Mouse (Mus musculus): ENCODE measurements around the gene Upk2. TPM values are rescaled to one million over a fixed set of nuclear protein-coding genes. Genes with fewer than 3 reads are reported as not detected.

The Upk2 gene
- not detected for total RNA-seq (2021)

GRCm38 (mm10) chr9:44454891-44455220, at the start of gene Upk2:
Gene Upk2, minus strand, starts transcription at chr9:44454976.
- DNase-seq (ENCODE audit: low spot score in 2 of 2): no peak
- intact Hi-C loops (cut with DNase I): loop anchor here (1.0 kb wide), 2 partner anchors 47 to 197 kb away; no protein-coding TSS in a partner anchor

- DNase-seq (ENCODE audit: low spot score in 2 of 2): peak; percentile 84
- intact Hi-C loops (cut with DNase I): loop anchor here (1.0 kb wide), 1 partner anchor 48 kb away; the partner anchor contains the start of gene Upk2
These were observed 47.2 kb upstream of the Upk2 start for GRCm38 (mm10) chr9:44502006-44502405.

DNA sequence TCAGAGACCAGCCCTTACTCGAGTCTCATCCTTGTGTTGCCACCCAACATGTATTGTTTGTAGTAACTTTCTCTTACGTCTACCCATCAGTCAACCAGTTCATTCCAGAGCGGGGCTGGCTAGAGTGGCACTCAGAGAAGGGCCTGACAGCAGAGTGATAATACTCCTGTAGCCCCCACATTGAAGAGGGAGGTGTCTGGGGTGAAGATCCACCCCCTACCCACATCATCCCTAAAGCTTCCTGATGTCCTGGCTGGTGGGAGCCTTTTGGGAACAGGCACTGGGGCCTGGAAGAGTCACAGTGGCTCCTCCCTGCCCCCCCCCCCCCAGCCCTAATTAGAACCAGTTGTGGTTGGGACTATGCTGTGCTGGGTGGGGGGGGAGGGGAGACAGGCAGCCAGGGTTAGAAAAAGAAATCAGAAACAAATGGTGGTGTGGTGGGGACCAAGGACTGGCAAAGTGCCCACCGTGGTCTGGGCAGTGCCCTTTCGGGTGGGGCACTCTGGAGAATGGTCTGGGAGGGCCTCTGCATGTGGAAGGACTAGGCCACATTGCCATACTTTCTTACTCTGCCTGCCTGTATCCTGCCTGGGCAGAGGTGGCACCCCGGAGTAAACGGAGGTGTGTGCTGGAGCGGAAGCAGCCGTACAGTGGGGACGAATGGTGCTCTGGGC, 46.6 kb upstream of the Upk2 start:
- intact Hi-C loops (cut with DNase I): no loop called here
- no peak for DNase-seq (ENCODE audit: low spot score in 2 of 2)

- no peak for DNase-seq (ENCODE audit: low spot score in 2 of 2)
- intact Hi-C loops (cut with DNase I): no loop called here
These were observed 45.9 kb upstream of the Upk2 start for GRCm38 (mm10) chr9:44500638-44501175.

- DNase-seq (ENCODE audit: low spot score in 2 of 2): no peak
- intact Hi-C loops (cut with DNase I): no loop called here
These were observed 45.4 kb upstream of the Upk2 start for GRCm38 (mm10) chr9:44500163-44500533.

DNA sequence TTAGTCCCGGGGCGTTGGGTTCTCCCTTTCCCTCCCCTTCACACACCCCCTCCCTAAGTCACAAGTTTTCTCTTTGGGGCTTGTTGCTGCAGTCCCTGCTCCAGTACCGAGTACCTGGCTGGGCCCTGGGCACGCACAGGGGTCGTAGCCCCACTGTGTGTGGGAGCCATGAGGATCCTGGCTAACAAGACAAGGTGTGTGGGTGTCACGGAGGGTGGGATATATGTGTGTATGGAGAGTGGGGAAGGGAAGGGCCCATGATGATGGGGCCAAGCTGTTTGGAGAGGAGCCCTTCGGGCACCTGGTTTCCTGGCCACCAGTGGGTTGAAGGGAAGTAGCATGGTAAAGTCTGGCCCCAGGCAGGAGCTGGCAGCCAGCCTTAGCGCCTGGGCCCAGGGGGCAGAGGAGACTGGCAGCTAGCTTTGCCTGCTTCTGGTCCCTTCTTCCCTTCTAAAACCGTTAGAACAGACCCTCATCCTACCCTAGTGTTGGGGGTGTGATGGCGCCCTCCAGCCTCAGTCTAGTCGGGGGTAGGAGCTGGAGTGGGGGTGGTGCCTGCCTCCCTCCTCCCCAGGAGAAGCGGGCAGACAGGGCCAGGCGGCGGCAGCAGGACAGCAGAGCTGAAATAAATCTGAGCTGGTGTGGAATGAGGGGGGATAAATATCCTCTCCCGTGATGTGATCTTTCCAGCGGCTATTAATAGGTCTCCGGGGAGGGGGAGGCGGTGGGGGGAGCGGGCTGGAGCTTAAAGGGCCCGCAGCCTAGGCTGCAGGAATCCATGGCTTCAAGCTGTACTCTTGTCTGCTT, 44.8 kb upstream of the Upk2 start:
- no peak for DNase-seq (ENCODE audit: low spot score in 2 of 2)
- intact Hi-C loops (cut with DNase I): no loop called here

- DNase-seq (ENCODE audit: low spot score in 2 of 2): peak; percentile 60 to 69
- intact Hi-C loops (cut with DNase I): loop anchor here (1.0 kb wide), 1 partner anchor 16 kb away; the partner anchor contains the start of gene Bcl9l
These were observed 43.9 kb upstream of the Upk2 start for GRCm38 (mm10) chr9:44498421-44499355.

DNA sequence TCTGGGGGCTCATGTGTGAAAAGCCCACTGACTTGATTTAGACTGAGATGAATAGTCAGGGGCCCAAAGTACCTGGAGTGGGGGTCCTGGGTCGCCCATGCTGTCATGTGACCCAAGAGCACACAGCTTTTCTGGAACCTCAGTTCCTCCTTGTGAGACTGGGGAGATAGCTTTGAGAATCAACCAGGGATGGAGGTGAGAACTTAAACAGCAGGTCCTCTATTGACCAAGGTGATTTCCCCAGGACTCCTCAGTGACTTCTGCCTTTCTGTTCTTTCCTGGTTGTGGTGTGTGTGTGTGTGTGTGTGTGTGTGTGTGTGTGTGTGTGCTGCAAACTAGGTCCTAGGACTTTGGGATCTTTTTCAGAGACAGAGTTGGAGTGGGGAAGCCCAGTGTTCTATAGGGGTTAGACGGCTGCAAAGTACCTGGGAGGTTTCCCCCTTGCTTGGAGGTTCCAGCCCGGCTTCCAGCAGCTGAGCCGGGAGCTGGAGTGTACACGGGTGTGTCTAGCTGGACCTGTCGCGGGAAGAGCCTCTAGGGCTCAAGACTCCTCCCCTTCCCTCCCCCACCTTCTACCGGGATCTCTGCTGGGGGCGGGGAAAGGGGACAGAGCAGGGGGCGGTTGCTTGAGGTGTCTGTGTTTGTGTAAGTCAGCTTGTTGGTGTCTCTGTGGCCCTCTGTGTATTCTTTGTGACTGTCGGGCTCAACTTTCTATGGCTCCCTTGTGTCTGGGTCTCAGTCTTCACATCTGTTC, 43.0 kb upstream of the Upk2 start:
- no peak for DNase-seq (ENCODE audit: low spot score in 2 of 2)
- intact Hi-C loops (cut with DNase I): loop anchor here (1.0 kb wide), 1 partner anchor 16 kb away; the partner anchor contains the start of gene Bcl9l

- DNase-seq (ENCODE audit: low spot score in 2 of 2): no peak
- intact Hi-C loops (cut with DNase I): no loop called here
These were observed 42.2 kb upstream of the Upk2 start for GRCm38 (mm10) chr9:44496803-44497461.

DNA sequence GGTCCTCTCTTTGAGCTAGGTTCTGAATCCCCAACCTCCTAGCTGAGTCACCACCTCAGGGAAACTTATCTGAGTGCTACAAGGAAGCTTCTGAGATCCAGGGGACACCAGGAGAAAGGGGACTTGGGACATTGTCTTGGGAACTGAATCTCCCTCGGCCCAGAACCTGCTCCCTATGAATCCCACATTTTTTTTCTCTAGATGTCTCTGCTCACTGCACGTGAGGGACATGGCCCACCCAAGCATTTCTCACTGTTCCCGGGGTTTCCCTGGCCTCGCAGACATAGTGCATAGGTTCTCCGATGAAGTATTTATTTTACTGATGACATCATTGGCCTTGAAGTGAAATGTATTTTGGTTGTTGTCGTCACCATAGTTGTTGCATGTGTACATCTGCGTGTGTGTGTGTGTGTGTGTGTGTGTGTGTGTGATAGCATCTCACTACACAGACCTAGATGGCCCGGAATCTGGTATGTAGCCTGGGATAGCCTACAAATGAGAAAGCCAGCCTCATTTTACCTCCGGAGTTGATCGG, 41.1 kb upstream of the Upk2 start:
- DNase-seq (ENCODE audit: low spot score in 2 of 2): no peak
- intact Hi-C loops (cut with DNase I): no loop called here

DNA sequence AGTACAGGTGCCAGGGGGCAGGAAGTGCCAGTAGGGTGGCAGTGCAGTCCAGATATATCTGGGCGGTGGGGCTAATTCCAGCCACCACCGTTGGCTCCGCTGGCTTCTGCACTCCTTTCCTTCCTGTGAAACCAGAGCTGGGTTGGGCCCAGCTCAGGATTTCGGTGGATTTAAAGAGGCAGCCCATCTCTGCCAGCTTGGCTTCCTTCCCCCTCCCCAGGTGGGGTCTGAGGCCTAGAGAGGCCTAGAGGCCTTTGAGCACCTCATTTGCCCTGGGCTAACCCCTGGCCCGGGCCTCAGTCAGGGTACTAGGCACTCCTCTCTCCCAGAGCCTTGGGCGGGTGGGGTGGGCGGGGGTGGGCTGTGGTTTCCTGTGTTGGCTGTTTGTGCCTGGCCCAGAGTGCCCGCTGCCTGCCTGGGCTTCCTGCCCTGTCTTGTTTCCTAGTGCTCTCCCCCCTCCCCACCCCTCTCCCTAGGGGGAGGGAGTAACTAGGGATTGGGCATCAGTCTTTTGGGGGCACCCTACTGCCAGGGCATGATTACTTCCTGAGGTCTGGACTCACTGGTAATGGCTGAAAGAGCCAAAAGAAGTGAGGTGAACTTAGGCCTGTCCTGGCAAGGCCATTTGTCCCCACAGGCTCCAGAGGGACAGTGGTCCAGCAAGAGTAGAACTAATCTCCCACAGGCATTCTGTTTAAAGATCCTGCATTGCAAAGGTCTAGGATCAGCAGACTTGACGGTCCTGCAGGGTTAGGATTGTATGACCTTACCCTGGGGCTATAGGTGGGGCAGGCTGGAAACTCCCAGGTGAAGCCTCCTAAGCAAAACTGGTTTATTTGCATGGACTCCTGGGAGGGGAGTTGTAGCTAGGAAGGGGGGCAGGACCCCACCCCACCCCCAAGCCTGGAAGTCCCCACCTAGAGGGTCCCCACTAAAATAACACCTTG, 40.4 kb upstream of the Upk2 start:
- DNase-seq (ENCODE audit: low spot score in 2 of 2): peak; percentile 26 to 49
- intact Hi-C loops (cut with DNase I): no loop called here

DNA sequence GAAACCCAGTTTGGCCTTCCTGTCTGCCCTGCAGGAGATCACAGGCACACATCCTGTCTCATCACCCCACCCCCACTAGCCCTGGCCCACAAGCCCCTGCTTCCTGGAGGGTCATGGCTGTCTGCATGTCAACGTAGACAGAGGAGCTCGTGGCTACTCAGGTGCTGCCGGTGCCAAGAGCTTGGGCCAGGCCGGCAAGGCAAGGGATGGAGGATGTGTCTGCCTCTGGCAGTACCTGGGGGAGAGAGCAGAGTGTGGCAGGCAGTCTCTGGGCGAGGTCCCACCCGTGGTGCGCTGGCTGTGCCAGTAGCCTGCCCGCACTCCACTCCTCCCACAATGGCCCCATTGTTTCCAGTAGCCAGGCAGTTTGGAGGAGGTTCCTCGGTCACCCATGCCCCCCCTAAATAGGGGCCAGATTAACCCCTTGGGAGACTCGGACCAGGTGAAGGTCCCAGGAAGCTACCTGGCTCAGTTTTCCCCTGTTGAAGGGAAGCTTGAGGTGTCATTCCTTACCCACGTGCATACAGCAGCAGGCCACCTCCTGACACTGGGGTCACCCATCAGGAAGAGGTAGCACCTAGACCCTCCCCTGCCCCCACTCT, 39.6 kb upstream of the Upk2 start:
- DNase-seq (ENCODE audit: low spot score in 2 of 2): no peak
- intact Hi-C loops (cut with DNase I): no loop called here

DNA sequence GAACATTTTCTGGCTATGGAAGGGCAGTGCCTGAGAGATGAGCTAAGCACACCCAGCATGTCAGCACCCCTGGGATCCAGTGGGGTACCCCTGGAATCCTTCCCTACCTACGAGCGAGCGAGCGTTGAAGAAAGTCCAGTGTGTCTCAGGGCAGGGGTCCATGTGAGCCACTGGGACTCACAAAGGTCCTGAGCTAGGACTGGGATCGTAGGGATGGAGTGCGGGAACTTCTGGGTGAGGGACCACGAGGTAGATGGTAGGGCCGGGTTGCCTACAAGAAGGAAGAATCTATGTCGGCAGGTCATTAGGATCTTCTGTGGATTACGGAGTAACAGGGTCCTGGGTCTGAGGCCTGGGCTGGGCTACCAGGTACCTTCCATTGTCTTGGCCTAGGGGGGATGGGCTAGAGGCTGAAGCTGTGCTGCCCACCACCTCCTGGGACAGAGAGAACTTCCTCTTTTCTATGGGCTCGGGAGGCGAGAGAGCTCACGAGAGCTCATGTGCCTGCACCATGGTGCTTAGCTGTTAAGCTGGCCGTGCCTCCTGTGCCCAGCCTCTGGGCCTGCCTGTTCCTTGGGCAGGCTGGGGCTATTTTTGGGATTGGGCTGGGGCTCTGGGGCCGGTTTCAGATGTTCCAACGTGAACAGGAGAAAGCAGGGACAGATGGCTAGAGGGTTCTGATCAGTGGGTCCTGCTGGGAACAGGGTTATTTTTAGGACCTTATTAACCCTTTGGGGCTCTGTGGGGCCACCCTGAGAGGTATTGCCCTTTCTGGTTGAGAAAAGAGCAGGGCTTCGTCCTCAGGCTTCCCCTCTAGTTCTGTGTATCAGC, 38.1 kb upstream of the Upk2 start:
- intact Hi-C loops (cut with DNase I): no loop called here
- no peak for DNase-seq (ENCODE audit: low spot score in 2 of 2)

DNA sequence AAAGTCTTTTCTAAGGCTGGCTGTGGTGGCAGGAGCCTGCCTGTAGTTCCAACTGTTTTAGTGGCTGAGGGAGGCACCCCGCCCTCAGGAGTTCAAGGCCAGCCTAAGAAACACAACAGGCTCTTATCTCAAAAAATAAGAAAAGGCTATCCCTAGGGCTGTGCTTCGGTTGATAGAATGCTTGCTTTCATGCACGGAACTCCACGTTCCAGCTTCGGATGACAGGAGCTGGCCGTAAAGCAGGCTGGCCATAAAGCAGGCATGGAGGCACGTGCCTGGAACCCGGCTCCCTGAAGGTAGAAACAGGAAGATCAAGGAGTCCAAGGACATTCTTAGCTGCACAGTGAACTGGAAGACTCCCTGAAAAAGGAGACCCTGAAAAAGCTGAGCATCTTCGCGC, 36.6 kb upstream of the Upk2 start:
- intact Hi-C loops (cut with DNase I): no loop called here

GRCm38 (mm10) chr9:44490086-44490967, 35.6 kb upstream of the Upk2 start:
- intact Hi-C loops (cut with DNase I): no loop called here
- no peak for DNase-seq (ENCODE audit: low spot score in 2 of 2)

More for the DNA sequence above, 36.6 kb upstream of the Upk2 start:
- DNase-seq (ENCODE audit: low spot score in 2 of 2): no peak
